Mouse (Mus musculus) C2C12 (cell line): ENCODE results near the gene St8sia1. TPM values are rescaled to one million over a fixed set of nuclear protein-coding genes. Genes with fewer than 3 reads are reported as not detected.

Source experiments
- H3K27me3 ChIP-seq: one replicate; pipeline ENCODE4 v1.6.1; 2011; ENCODE audit not compliant: control insufficient read depth, insufficient read depth, insufficient read length
- H3K36me3 ChIP-seq: one replicate; pipeline ENCODE4 v1.6.1; 2011; ENCODE audit not compliant: control insufficient read depth, insufficient read depth
- H3K4me3 ChIP-seq: one replicate; pipeline ENCODE4 v1.5.1; 2011; ENCODE audit warnings: mild to moderate bottlenecking, control low read depth; ENCODE audit not compliant: poor library complexity, insufficient read depth, severe bottlenecking
- H3K79me2 ChIP-seq: one replicate; pipeline ENCODE4 v1.6.1; 2011; ENCODE audit not compliant: control insufficient read depth, insufficient read depth
- H3K79me3 ChIP-seq: one replicate; pipeline ENCODE4 v1.6.1; 2011; ENCODE audit warnings: low read depth, control low read depth
- H3ac ChIP-seq: one replicate; pipeline ENCODE3; 2011; ENCODE audit warnings: low read depth; ENCODE audit not compliant: control insufficient read depth, insufficient read length
- CEBPB ChIP-seq: IDR thresholded peaks from one replicate; pipeline ENCODE4 v1.6.1; 2011; ENCODE audit warnings: low read depth, mild to moderate bottlenecking, control low read depth, moderate library complexity
- CTCF ChIP-seq: IDR thresholded peaks from one replicate; pipeline ENCODE4 v1.5.1; 2011; ENCODE audit not compliant: control insufficient read depth, insufficient read depth, insufficient read length
- FOSL1 ChIP-seq: IDR thresholded peaks from one replicate; pipeline ENCODE4 v1.8.0; 2011; ENCODE audit warnings: mild to moderate bottlenecking, low read length; ENCODE audit not compliant: poor library complexity, insufficient read depth, severe bottlenecking
- MAX ChIP-seq: IDR thresholded peaks from one replicate; pipeline ENCODE4 v1.6.1; 2011; ENCODE audit warnings: mild to moderate bottlenecking, control low read depth
- MYOD1 ChIP-seq: IDR thresholded peaks from one replicate; pipeline ENCODE4 v1.6.1; 2011; ENCODE audit warnings: low read depth; ENCODE audit not compliant: control insufficient read depth, insufficient read length
- MYOG ChIP-seq: IDR thresholded peaks from one replicate; pipeline ENCODE4 v1.6.1; 2011; ENCODE audit not compliant: control insufficient read depth, insufficient read length; ENCODE audit errors: extremely low read depth
- USF1 ChIP-seq: IDR thresholded peaks from one replicate; pipeline ENCODE4 v1.6.1; 2011; ENCODE audit warnings: low read depth, mild to moderate bottlenecking, control low read depth, moderate library complexity
- polyA plus RNA-seq: library from polyadenylated mRNA; unstranded; fragments of >200 nt; fragmentation: generic; extraction: Trizol; gene quantifications from one replicate; pipeline ENCODE4 v1.2.1, GENCODE M21; 2012; ENCODE audit warnings: missing spikeins

The St8sia1 gene
- polyA plus RNA-seq, 1 experiment: not detected

GRCm38 (mm10) chr6:142964531-142965385, 506 bp upstream of the St8sia1 start:
- Histone ChIP-seq H3ac (no peak overlapping the region), H3K4me3 (no peak overlapping the region), H3K79me2 (no peaks in the 10 kb centered on the region), H3K79me3 (no peaks in the 10 kb centered on the region), H3K27me3 (peaks cover 30% of the 10 kb centered on the region), H3K36me3 (no peaks in the 10 kb centered on the region)
- TF ChIP-seq CEBPB (no peak), MAX (no peak), MYOD1 (no peak), FOSL1 (no peak), MYOG (no peak), USF1 (no peak), CTCF (no peak)

GRCm38 (mm10) chr6:142963480-142964075, 674 bp downstream of the St8sia1 start:
- Histone ChIP-seq H3K36me3 (no peaks in the 10 kb centered on the region), H3K4me3 (no peak overlapping the region), H3K27me3 (peaks cover 30% of the 10 kb centered on the region), H3K79me2 (no peaks in the 10 kb centered on the region), H3K79me3 (no peaks in the 10 kb centered on the region), H3ac (no peak overlapping the region)
- TF ChIP-seq MYOD1 (no peak), FOSL1 (no peak), CEBPB (no peak), MAX (no peak), CTCF (no peak), USF1 (no peak)

- Histone ChIP-seq H3K4me3 (no peak overlapping the region), H3ac (no peak overlapping the region), H3K27me3 (peaks cover 35% of the 10 kb centered on the region), H3K79me2 (no peaks in the 10 kb centered on the region), H3K36me3 (no peaks in the 10 kb centered on the region), H3K79me3 (no peaks in the 10 kb centered on the region)
- no peak for TF ChIP-seq MYOD1
- TF ChIP-seq USF1: no peak
- no peak for TF ChIP-seq FOSL1
- no peak for TF ChIP-seq CTCF
- no peak for TF ChIP-seq MYOG
- no peak for TF ChIP-seq CEBPB
- no peak for TF ChIP-seq MAX
Observed at GRCm38 (mm10) chr6:142962881-142963280, 1.4 kb downstream of the St8sia1 start.

GRCm38 (mm10) chr6:142962476-142962875, 1.8 kb downstream of the St8sia1 start:
- TF ChIP-seq MYOG (no peak), MYOD1 (no peak), MAX (no peak), CEBPB (no peak), CTCF (no peak), FOSL1 (no peak), USF1 (no peak)
- H3K79me2 ChIP-seq: no peaks in the 10 kb centered on the region
- H3K36me3 ChIP-seq: no peaks in the 10 kb centered on the region
- H3K4me3 ChIP-seq: no peak overlapping the region
- H3K79me3 ChIP-seq: no peaks in the 10 kb centered on the region
- H3K27me3 ChIP-seq: peaks cover 35% of the 10 kb centered on the region
- H3ac ChIP-seq: no peak overlapping the region

GRCm38 (mm10) chr6:142961721-142962455, 2.4 kb downstream of the St8sia1 start:
- no peak overlapping the region for H3K4me3 ChIP-seq
- no peak for TF ChIP-seq MYOG
- no peaks in the 10 kb centered on the region for H3K79me2 ChIP-seq
- H3K79me3 ChIP-seq: no peaks in the 10 kb centered on the region
- no peak overlapping the region for H3ac ChIP-seq
- H3K36me3 ChIP-seq: no peaks in the 10 kb centered on the region
- H3K27me3 ChIP-seq: peaks cover 36% of the 10 kb centered on the region
